ENCODE assay signal across 8 mouse cellular contexts in the genomic region with DNA sequence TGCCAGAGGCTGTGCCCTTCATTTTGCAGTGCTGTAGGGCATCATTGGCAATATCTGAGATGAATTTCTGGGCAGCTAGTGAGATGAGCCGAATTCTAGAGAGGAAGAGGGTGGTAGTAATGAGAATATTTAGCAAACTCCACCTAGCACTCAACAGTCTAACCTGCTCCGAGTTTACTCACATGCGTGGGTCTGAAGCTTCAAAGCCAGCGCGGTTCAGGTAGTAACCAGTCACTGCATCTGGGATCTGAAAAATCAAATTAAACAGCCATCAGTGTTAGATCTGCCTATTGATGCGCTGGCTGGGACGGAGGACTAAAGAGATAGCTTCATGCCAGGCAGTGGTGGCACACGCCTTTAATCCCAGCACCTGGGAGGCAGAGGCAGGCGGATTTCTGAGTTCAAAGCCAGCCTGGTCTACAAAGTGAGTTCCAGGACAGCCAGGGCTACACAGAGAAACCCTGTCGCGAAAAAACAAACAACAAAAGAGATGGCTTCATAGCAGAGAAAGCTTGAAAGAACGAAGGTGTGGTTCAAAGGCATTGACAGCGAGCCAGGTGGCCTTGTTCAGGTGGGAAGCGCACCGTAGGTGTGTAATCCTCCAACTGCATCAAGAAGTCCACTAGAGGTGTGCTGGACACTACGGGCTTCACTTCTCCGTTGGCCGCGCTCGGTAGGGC. TPM values are rescaled to one million over a fixed set of nuclear protein-coding genes. Genes with fewer than 3 reads are reported as not detected.
DNase-seq lines count a peak whose midpoint lies in the region; ATAC-seq and TF ChIP-seq lines count a peak whose summit lies in the region.
"Not testable (repeated sequence)": the region's sequence is repeated elsewhere in the genome, so short reads cannot be mapped to it uniquely, and the experiment has no call there.

No protein-coding gene starts in this region.

- not testable (repeated sequence) for ATAC-seq in G1E (ENCODE audit: extremely low read depth, insufficient number of reproducible peaks, low FRiP score, poor library complexity, severe bottlenecking); hindbrain, embryonic 13.5 days (ENCODE audit: low FRiP score); liver, embryonic 14.5 days (ENCODE audit: insufficient read depth); midbrain, embryonic 12.5 days (ENCODE audit: low FRiP score, low read depth)
- peak; percentile 4 for ATAC-seq in embryonic facial prominence, embryonic 14.5 days (ENCODE audit: low read depth)
- ATAC-seq in kidney, postnatal 0 days (replicated peaks; ENCODE audit: low FRiP score, low read depth) = peak; percentile 33; the same call in 1 of the 2 replicates

- TF ChIP-seq POLR2A in small intestine, adult 2 months (IDR thresholded peaks at IDR 0.05; ENCODE audit: low read depth, low read length) = not testable (repeated sequence)

- peak overlapping the region; percentile 98 for H3K4me3 ChIP-seq in G1E (ENCODE audit: low read depth, low read length)
- H3K4me3 ChIP-seq in embryonic facial prominence, embryonic 14.5 days (ENCODE audit: low read depth, low read length) = peak overlapping the region; percentile 75
- H3K4me3 ChIP-seq in hindbrain, embryonic 13.5 days = peak overlapping the region; percentile 96
- peak overlapping the region; percentile 83 for H3K4me3 ChIP-seq in kidney, postnatal 0 days (replicated peaks; ENCODE audit: low read depth, low read length)
- H3K4me3 ChIP-seq in liver, embryonic 14.5 days (ENCODE audit: insufficient read depth in 1 of 2, low read depth in 2 of 2, low read length in 2 of 2) = peak overlapping the region; percentile 84 to 99
- H3K4me3 ChIP-seq in midbrain, embryonic 12.5 days = peak overlapping the region; percentile 98
- H3K4me3 ChIP-seq in small intestine, adult 2 months (ENCODE audit: low read depth, low read length) = peak overlapping the region; percentile 83

- H3K4me2 ChIP-seq in embryonic facial prominence, embryonic 14.5 days (ENCODE audit: low read depth, low read length) = peak overlapping the region; percentile 83
- H3K4me2 ChIP-seq in hindbrain, embryonic 13.5 days = peak overlapping the region; percentile 92
- H3K4me2 ChIP-seq in kidney, postnatal 0 days (ENCODE audit: low read length) = peak overlapping the region; percentile 94
- H3K4me2 ChIP-seq in liver, embryonic 14.5 days (ENCODE audit: low read depth) = peak overlapping the region; percentile 80
- H3K4me2 ChIP-seq in midbrain, embryonic 12.5 days (replicated peaks) = peak overlapping the region; percentile 91

- peak overlapping the region; percentile 89 for H3K9ac ChIP-seq in embryonic facial prominence, embryonic 14.5 days (ENCODE audit: low read depth, low read length)
- H3K9ac ChIP-seq in hindbrain, embryonic 13.5 days = peak overlapping the region; percentile 97
- H3K9ac ChIP-seq in kidney, postnatal 0 days (ENCODE audit: low read depth, low read length) = peak overlapping the region; percentile 90
- H3K9ac ChIP-seq in liver, embryonic 14.5 days (replicated peaks) = peak overlapping the region; percentile 96
- peak overlapping the region; percentile 96 for H3K9ac ChIP-seq in midbrain, embryonic 12.5 days (replicated peaks)

- not testable (repeated sequence) for H3K9me3 ChIP-seq in G1E (replicated peaks); embryonic facial prominence, embryonic 14.5 days (ENCODE audit: control insufficient read depth, low read length); hindbrain, embryonic 13.5 days; kidney, postnatal 0 days (replicated peaks; ENCODE audit: low read length); liver, embryonic 14.5 days (ENCODE audit: control insufficient read depth, low read length); midbrain, embryonic 12.5 days

- H3K36me3 ChIP-seq in G1E (replicated peaks) = peaks cover 77% of the 10 kb centered on the region
- peaks cover 56% of the 10 kb centered on the region for H3K36me3 ChIP-seq in embryonic facial prominence, embryonic 14.5 days (ENCODE audit: control insufficient read depth, insufficient read depth, low read length)
- peaks cover 59% of the 10 kb centered on the region for H3K36me3 ChIP-seq in hindbrain, embryonic 13.5 days
- H3K36me3 ChIP-seq in kidney, postnatal 0 days (ENCODE audit: insufficient read depth, low read length) = peaks cover 30% of the 10 kb centered on the region
- H3K36me3 ChIP-seq in liver, embryonic 14.5 days (replicated peaks; ENCODE audit: control insufficient read depth, insufficient read depth, low read depth) = peaks cover 35% of the 10 kb centered on the region
- peaks cover 59% of the 10 kb centered on the region for H3K36me3 ChIP-seq in midbrain, embryonic 12.5 days
- H3K36me3 ChIP-seq in small intestine, adult 2 months (ENCODE audit: control insufficient read depth, insufficient read depth, low read length) = peaks cover 28% of the 10 kb centered on the region

- TF ChIP-seq EP300 in liver, embryonic 14.5 days (IDR thresholded peaks at IDR 0.05; ENCODE audit: low read depth) = not testable (repeated sequence)

- DNase-seq in G1E (ENCODE audit: low spot score); embryonic facial prominence, embryonic 14.5 days (ENCODE audit: low spot score); kidney, postnatal 0 days (ENCODE audit: low spot score); liver, embryonic 14.5 days (ENCODE audit: low read depth in 3 of 3, low spot score in 3 of 3): not testable (repeated sequence)
- peak; percentile 89 for DNase-seq in heart, adult 11 months

- TF ChIP-seq CTCF in G1E (IDR thresholded peaks at IDR 0.05; ENCODE audit: low read depth, low read length); kidney, postnatal 0 days (IDR thresholded peaks at IDR 0.05; ENCODE audit: low read depth); liver, embryonic 14.5 days (IDR thresholded peaks at IDR 0.05; ENCODE audit: low read depth); small intestine, adult 2 months (IDR thresholded peaks at IDR 0.05; ENCODE audit: extremely low read depth, insufficient read length, insufficient replicate concordance, low read depth, low read length): not testable (repeated sequence)

- H3K27ac ChIP-seq in embryonic facial prominence, embryonic 14.5 days (replicated peaks; ENCODE audit: low read depth, low read length) = peak overlapping the region; percentile 49; the same call in 1 of the 2 replicates
- H3K27ac ChIP-seq in hindbrain, embryonic 13.5 days = peak overlapping the region; percentile 86
- H3K27ac ChIP-seq in kidney, postnatal 0 days = peak overlapping the region; percentile 87; the same call in 1 of the 2 replicates
- H3K27ac ChIP-seq in liver, embryonic 14.5 days = peak overlapping the region; percentile 91; the same call in 1 of the 2 replicates
- H3K27ac ChIP-seq in midbrain, embryonic 12.5 days (replicated peaks) = peak overlapping the region; percentile 74; the same call in 1 of the 2 replicates
- H3K27ac ChIP-seq in small intestine, adult 2 months (ENCODE audit: insufficient read depth, low read depth, low read length) = not testable (repeated sequence)

- not testable (repeated sequence) for H3K27me3 ChIP-seq in G1E (ENCODE audit: insufficient read depth, low read length); embryonic facial prominence, embryonic 14.5 days (replicated peaks; ENCODE audit: control insufficient read depth, insufficient read depth, low read length); hindbrain, embryonic 13.5 days; kidney, postnatal 0 days (ENCODE audit: insufficient read depth, low read length); liver, embryonic 14.5 days (ENCODE audit: control insufficient read depth, insufficient read depth, low read length); midbrain, embryonic 12.5 days; small intestine, adult 2 months (ENCODE audit: control insufficient read depth, insufficient read depth, low read length)

- peaks cover 62% of the 10 kb centered on the region for H3K4me1 ChIP-seq in G1E (ENCODE audit: insufficient read depth, low read depth, low read length)
- peaks cover 12% of the 10 kb centered on the region; the same call in 1 of the 2 replicates for H3K4me1 ChIP-seq in embryonic facial prominence, embryonic 14.5 days (ENCODE audit: control insufficient read depth, insufficient read depth, low read length)
- H3K4me1 ChIP-seq in hindbrain, embryonic 13.5 days (replicated peaks) = peaks cover 23% of the 10 kb centered on the region
- H3K4me1 ChIP-seq in kidney, postnatal 0 days (replicated peaks; ENCODE audit: insufficient read depth, low read length); small intestine, adult 2 months (ENCODE audit: control insufficient read depth, insufficient read depth, insufficient read length, low read length): not testable (repeated sequence)
- H3K4me1 ChIP-seq in liver, embryonic 14.5 days (replicated peaks; ENCODE audit: control insufficient read depth in 2 of 2, insufficient read depth in 2 of 2, low read length in 1 of 2) = peaks cover 22 to 24% of the 10 kb centered on the region in 2 experiments
- peaks cover 21% of the 10 kb centered on the region for H3K4me1 ChIP-seq in midbrain, embryonic 12.5 days

- 44% methylated on average over 15 of the region's 20 CpGs for WGBS in embryonic facial prominence, embryonic 14.5 days
- WGBS in hindbrain, embryonic 13.5 days = 34% methylated on average over 20 of the region's 20 CpGs
- 35% methylated on average over 20 of the region's 20 CpGs for WGBS in kidney, postnatal 0 days
- 25% methylated on average over 20 of the region's 20 CpGs for WGBS in liver, embryonic 14.5 days (ENCODE audit: insufficient replicate concordance)
- 35% methylated on average over 20 of the region's 20 CpGs for WGBS in midbrain, embryonic 12.5 days
- WGBS in small intestine, adult 2 months = 28% methylated on average over 20 of the region's 20 CpGs

RNA-seq across cellular contexts. Expression of a gene that starts 0.8 kb away (rescaled TPM):
- total RNA-seq in G1E (2014; fragmentation: Nextera tagmentation) (353 and 389 TPM in 2 replicates), G1E (2017) (202 and 540 TPM in 2 replicates)
- polyA plus RNA-seq in G1E (2012) = 263 and 330 TPM in 2 replicates
- polyA plus RNA-seq in embryonic facial prominence, embryonic 14.5 days (2014; fragmentation: Nextera tagmentation; extraction: Ambion mirVana) = 163 and 166 TPM in 2 replicates
- polyA plus RNA-seq in hindbrain, embryonic 13.5 days (2015; fragmentation: Nextera tagmentation; extraction: Ambion mirVana) = 111 and 122 TPM in 2 replicates
- 139 and 167 TPM in 2 replicates for polyA plus RNA-seq in kidney, postnatal 0 days (2015; fragmentation: Nextera tagmentation; extraction: Ambion mirVana)
- polyA plus RNA-seq in liver, embryonic 14.5 days (2012; rRNA removed) = 149 and 197 TPM in 2 replicates
- polyA plus RNA-seq in liver, embryonic 14.5 days (2014; fragmentation: Nextera tagmentation; extraction: Ambion mirVana) = 163 and 167 TPM in 2 replicates
- polyA plus RNA-seq in midbrain, embryonic 12.5 days (2016; fragmentation: Nextera tagmentation; extraction: Ambion mirVana) = 164 and 185 TPM in 2 replicates
- 400 and 599 TPM in 2 replicates for polyA plus RNA-seq in small intestine, adult 2 months (2012; rRNA removed)

RNA-seq across cellular contexts. Expression of a gene that starts 6.2 kb away (rescaled TPM):
- total RNA-seq in G1E (2014; fragmentation: Nextera tagmentation) (51.5 and 69.0 TPM in 2 replicates), G1E (2017) (27.4 and 29.4 TPM in 2 replicates)
- polyA plus RNA-seq in G1E (2012) = 30.4 and 35.1 TPM in 2 replicates
- 30.9 and 31.2 TPM in 2 replicates for polyA plus RNA-seq in embryonic facial prominence, embryonic 14.5 days (2014; fragmentation: Nextera tagmentation; extraction: Ambion mirVana)
- 25.8 and 28.0 TPM in 2 replicates for polyA plus RNA-seq in hindbrain, embryonic 13.5 days (2015; fragmentation: Nextera tagmentation; extraction: Ambion mirVana)
- 34.4 and 36.3 TPM in 2 replicates for polyA plus RNA-seq in kidney, postnatal 0 days (2015; fragmentation: Nextera tagmentation; extraction: Ambion mirVana)
- polyA plus RNA-seq in liver, embryonic 14.5 days (2012; rRNA removed) = 6.5 and 7.0 TPM in 2 replicates
- 9.2 and 13.6 TPM in 2 replicates for polyA plus RNA-seq in liver, embryonic 14.5 days (2014; fragmentation: Nextera tagmentation; extraction: Ambion mirVana)
- 40.1 and 41.7 TPM in 2 replicates for polyA plus RNA-seq in midbrain, embryonic 12.5 days (2016; fragmentation: Nextera tagmentation; extraction: Ambion mirVana)
- polyA plus RNA-seq in small intestine, adult 2 months (2012; rRNA removed) = 2.5 and 2.7 TPM in 2 replicates

RNA-seq across cellular contexts. Expression of a gene that starts 7.0 kb away (rescaled TPM):
- total RNA-seq in G1E (2014; fragmentation: Nextera tagmentation) (200 and 228 TPM in 2 replicates), G1E (2017) (89.3 and 99.4 TPM in 2 replicates)
- polyA plus RNA-seq in G1E (2012) = 19.8 and 21.1 TPM in 2 replicates
- polyA plus RNA-seq in embryonic facial prominence, embryonic 14.5 days (2014; fragmentation: Nextera tagmentation; extraction: Ambion mirVana) = 418 and 440 TPM in 2 replicates
- 181 and 191 TPM in 2 replicates for polyA plus RNA-seq in hindbrain, embryonic 13.5 days (2015; fragmentation: Nextera tagmentation; extraction: Ambion mirVana)
- polyA plus RNA-seq in kidney, postnatal 0 days (2015; fragmentation: Nextera tagmentation; extraction: Ambion mirVana) = 318 and 342 TPM in 2 replicates
- polyA plus RNA-seq in liver, embryonic 14.5 days (2012; rRNA removed) = 56.7 and 71.1 TPM in 2 replicates
- polyA plus RNA-seq in liver, embryonic 14.5 days (2014; fragmentation: Nextera tagmentation; extraction: Ambion mirVana) = 110 and 118 TPM in 2 replicates
- 200 and 212 TPM in 2 replicates for polyA plus RNA-seq in midbrain, embryonic 12.5 days (2016; fragmentation: Nextera tagmentation; extraction: Ambion mirVana)
- 39.9 and 60.8 TPM in 2 replicates for polyA plus RNA-seq in small intestine, adult 2 months (2012; rRNA removed)

RNA-seq across cellular contexts. Expression of a gene that starts 8.6 kb away (rescaled TPM):
- 157 and 173 TPM in 2 replicates for total RNA-seq in G1E (2014; fragmentation: Nextera tagmentation)
- 67.3 and 72.9 TPM in 2 replicates for total RNA-seq in G1E (2017)
- 48.8 and 49.0 TPM in 2 replicates for polyA plus RNA-seq in G1E (2012)
- polyA plus RNA-seq in embryonic facial prominence, embryonic 14.5 days (2014; fragmentation: Nextera tagmentation; extraction: Ambion mirVana) = 79.6 and 80.6 TPM in 2 replicates
- 39.9 and 46.8 TPM in 2 replicates for polyA plus RNA-seq in hindbrain, embryonic 13.5 days (2015; fragmentation: Nextera tagmentation; extraction: Ambion mirVana)
- polyA plus RNA-seq in kidney, postnatal 0 days (2015; fragmentation: Nextera tagmentation; extraction: Ambion mirVana) = 114 and 123 TPM in 2 replicates
- polyA plus RNA-seq in liver, embryonic 14.5 days (2012; rRNA removed) = 34.1 and 41.9 TPM in 2 replicates
- 55.2 and 60.7 TPM in 2 replicates for polyA plus RNA-seq in liver, embryonic 14.5 days (2014; fragmentation: Nextera tagmentation; extraction: Ambion mirVana)
- 44.4 and 56.7 TPM in 2 replicates for polyA plus RNA-seq in midbrain, embryonic 12.5 days (2016; fragmentation: Nextera tagmentation; extraction: Ambion mirVana)
- polyA plus RNA-seq in small intestine, adult 2 months (2012; rRNA removed) = 37.2 and 55.9 TPM in 2 replicates

RNA-seq across cellular contexts. Expression of a gene that starts 44.1 kb away (rescaled TPM):
- not detected in 2 replicates for total RNA-seq in G1E (2014; fragmentation: Nextera tagmentation)
- 0.05 and 0.06 TPM in 2 replicates for total RNA-seq in G1E (2017)
- under 0.01 TPM in 1 of 2 replicates, not detected in the other for polyA plus RNA-seq in G1E (2012)
- polyA plus RNA-seq in embryonic facial prominence, embryonic 14.5 days (2014; fragmentation: Nextera tagmentation; extraction: Ambion mirVana) = 21.2 and 24.1 TPM in 2 replicates
- polyA plus RNA-seq in hindbrain, embryonic 13.5 days (2015; fragmentation: Nextera tagmentation; extraction: Ambion mirVana) = 15.8 and 16.1 TPM in 2 replicates
- polyA plus RNA-seq in kidney, postnatal 0 days (2015; fragmentation: Nextera tagmentation; extraction: Ambion mirVana) = 5.6 and 6.1 TPM in 2 replicates
- polyA plus RNA-seq in liver, embryonic 14.5 days (2012; rRNA removed) = 0.57 and 0.71 TPM in 2 replicates
- polyA plus RNA-seq in liver, embryonic 14.5 days (2014; fragmentation: Nextera tagmentation; extraction: Ambion mirVana) = 0.48 and 0.62 TPM in 2 replicates
- 22.0 and 23.9 TPM in 2 replicates for polyA plus RNA-seq in midbrain, embryonic 12.5 days (2016; fragmentation: Nextera tagmentation; extraction: Ambion mirVana)
- 2.9 and 5.2 TPM in 2 replicates for polyA plus RNA-seq in small intestine, adult 2 months (2012; rRNA removed)
